Mouse (Mus musculus): ENCODE results near the gene Dclk2. TPM values are rescaled to one million over a fixed set of nuclear protein-coding genes. Genes with fewer than 3 reads are reported as not detected.

The Dclk2 gene
- polyA plus RNA-seq, 1 experiment from 2014 or later: 22.7 TPM

DNA sequence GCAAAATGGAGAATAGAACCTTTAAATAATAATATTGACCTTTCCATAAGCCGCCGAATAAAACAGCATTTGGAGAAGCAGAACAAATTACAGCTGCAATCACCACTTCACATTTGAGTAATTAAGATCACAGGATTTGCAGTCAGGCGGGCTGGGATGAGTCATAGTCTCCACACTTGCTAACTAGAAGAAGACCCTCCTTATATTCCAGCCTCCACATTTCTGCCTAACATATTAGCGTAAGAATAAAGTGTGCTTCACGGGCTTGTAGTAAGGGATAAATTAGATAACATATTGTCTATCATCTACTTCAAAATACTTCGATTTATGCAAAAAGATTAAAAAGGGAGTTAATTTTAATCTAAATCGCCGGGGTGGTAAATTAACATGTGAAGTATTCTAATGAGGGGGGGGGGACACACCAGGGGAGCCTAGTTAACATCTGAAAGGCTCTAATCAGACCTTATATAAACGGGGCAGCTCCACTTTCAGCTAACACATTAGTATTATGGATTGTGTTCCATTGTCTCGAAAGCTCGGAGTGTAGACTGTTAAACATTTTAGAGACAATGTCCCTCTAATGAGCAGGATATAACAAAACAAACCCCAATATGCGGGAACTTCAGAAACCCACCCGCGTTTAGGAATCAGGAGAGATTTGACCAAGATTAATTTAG is 87.9 kb downstream of the Dclk2 start:
- WGBS: 26% methylated on average over 14 of the region's 14 CpGs
- H3K27ac ChIP-seq: no peak overlapping the region
- no peak for DNase-seq (ENCODE audit: extremely low spot score, low spot score)
- peaks cover 10% of the 10 kb centered on the region for H3K36me3 ChIP-seq (replicated peaks)
- H3K9me3 ChIP-seq: no peaks in the 10 kb centered on the region
- peaks cover 29% of the 10 kb centered on the region for H3K27me3 ChIP-seq (ENCODE audit: poor library complexity, severe bottlenecking)
- H3K4me3 ChIP-seq: no peak overlapping the region
- H3K4me1 ChIP-seq: peaks cover 39% of the 10 kb centered on the region

DNA sequence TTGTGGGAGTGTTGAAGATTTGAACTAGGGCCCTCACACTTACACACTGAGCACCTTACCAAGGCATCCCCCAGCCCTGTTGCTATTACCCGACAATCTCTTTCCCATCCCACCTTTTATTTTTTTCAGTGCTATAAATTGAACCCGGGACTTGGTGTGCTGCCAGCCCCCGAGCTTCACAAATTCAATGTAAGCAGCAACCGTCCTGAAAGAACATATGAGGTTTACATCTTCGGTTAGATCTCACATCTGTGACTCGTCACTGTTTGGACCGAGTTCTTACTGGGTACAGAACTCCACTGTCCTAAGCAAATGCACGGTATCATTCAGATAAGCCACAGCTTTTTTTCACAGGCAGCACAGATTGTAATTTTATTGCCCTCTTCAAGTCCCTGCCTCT is 88.5 kb downstream of the Dclk2 start:
- Histone ChIP-seq H3K27ac (no peak overlapping the region; the same call in 1 of the 2 replicates), H3K4me1 (peaks cover 33% of the 10 kb centered on the region), H3K9me3 (no peaks in the 10 kb centered on the region), H3K36me3 (replicated peaks) (peaks cover 10% of the 10 kb centered on the region), H3K4me3 (no peak overlapping the region), H3K27me3 (ENCODE audit: poor library complexity, severe bottlenecking) (peaks cover 29% of the 10 kb centered on the region)
- no peak for DNase-seq (ENCODE audit: extremely low spot score, low spot score)
- WGBS: 81% methylated on average over 8 of the region's 8 CpGs

DNA sequence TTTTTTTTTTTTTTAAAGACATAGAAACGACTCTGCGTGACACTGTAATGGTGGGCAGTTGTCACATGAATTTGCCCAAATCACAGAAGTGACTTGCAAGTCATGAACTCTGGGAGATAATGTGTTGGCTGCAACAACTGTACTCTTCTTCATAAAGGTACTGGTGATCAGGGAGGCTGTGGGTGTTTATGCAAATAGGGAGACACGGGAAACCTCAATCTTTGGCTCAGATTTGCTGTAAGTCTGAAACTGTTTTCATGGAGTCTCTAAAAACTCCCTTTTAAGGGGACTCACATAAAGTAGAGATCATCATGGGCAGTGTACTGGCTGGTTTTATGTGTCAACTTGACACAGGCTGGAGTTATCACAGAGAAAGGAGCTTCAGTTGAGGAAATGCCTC is 93.1 kb downstream of the Dclk2 start:
- peaks cover 7% of the 10 kb centered on the region for H3K4me1 ChIP-seq
- no peak overlapping the region for H3K27ac ChIP-seq
- no peaks in the 10 kb centered on the region for H3K9me3 ChIP-seq
- peaks cover 16% of the 10 kb centered on the region for H3K36me3 ChIP-seq (replicated peaks)
- DNase-seq (ENCODE audit: extremely low spot score, low spot score): no peak
- 88% methylated on average over 3 of the region's 3 CpGs for WGBS
- H3K4me3 ChIP-seq: no peak overlapping the region
- H3K27me3 ChIP-seq (ENCODE audit: poor library complexity, severe bottlenecking): peaks cover 18% of the 10 kb centered on the region

DNA sequence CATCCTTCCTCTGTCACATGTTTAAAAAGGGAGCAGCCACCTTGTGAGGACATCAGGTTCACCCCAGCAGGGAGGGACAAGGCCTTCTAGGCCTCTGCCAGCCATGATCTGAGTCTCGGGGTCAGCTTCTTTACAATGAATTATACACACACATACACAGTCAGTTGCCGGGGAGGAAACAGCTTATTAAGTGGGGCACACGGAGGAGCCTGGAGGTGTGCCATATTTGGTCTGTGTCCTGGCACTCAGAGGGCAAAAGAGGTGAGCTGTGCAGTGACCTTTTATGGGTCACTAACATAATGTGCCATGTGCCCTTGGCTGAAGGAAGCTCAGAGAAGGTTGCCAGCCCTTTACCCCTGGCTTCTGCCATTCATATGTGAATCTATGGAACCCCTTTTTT is 99.3 kb downstream of the Dclk2 start:
- Histone ChIP-seq H3K27ac (no peak overlapping the region), H3K4me3 (no peak overlapping the region), H3K9me3 (no peaks in the 10 kb centered on the region), H3K27me3 (ENCODE audit: poor library complexity, severe bottlenecking) (no peaks in the 10 kb centered on the region), H3K4me1 (peaks cover 33% of the 10 kb centered on the region), H3K36me3 (replicated peaks) (peaks cover 14% of the 10 kb centered on the region)
- no peak for DNase-seq (ENCODE audit: extremely low spot score, low spot score)
- WGBS: 81% methylated on average over 3 of the region's 3 CpGs

DNA sequence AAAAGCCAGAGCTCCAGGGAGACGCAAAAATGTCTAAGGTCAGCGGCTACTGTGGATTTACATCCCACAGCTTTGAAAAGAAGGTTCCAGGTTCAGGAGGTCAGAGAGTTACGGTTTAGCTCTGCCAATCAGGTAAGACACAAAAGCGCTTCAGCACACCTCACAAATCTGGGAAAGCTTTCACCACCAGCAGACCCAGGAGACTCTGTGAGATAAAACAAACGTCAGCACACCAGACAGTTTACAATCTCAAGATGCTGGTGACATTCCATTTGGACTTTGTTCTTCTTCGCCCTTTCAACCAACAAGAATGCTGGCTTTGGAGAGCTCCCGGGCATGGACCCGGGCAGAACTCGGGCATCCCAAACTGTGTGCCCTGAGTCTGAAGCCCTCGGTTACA is 100.3 kb downstream of the Dclk2 start:
- Histone ChIP-seq H3K27me3 (ENCODE audit: poor library complexity, severe bottlenecking) (no peaks in the 10 kb centered on the region), H3K4me1 (peaks cover 33% of the 10 kb centered on the region), H3K36me3 (replicated peaks) (peaks cover 17% of the 10 kb centered on the region), H3K4me3 (no peak overlapping the region), H3K9me3 (no peaks in the 10 kb centered on the region), H3K27ac (no peak overlapping the region; the same call in 1 of the 2 replicates)
- no peak for DNase-seq (ENCODE audit: extremely low spot score, low spot score)
- 87% methylated on average over 10 of the region's 10 CpGs for WGBS

DNA sequence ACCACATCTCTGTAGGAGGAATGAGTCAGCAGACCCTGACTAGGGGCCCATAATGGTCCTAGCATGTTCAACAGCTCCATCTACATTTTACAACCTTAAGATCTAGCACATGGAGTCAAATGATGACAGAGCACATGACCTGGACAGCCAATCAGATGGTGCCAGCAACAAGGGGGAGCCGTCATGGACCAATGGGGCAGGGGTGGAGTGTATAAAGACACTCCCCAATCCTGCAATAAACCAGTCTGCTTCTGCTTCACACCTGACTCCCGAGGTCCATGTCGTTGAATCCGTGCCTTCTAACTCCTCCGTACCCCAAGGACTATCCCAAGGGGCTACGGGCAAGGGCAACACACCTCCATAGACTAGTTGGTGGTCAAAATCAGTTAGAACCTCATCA is 101.3 kb downstream of the Dclk2 start:
- WGBS: 96% methylated on average over 6 of the region's 6 CpGs
- Histone ChIP-seq H3K4me3 (no peak overlapping the region), H3K36me3 (replicated peaks) (peaks cover 23% of the 10 kb centered on the region), H3K27ac (no peak overlapping the region), H3K9me3 (no peaks in the 10 kb centered on the region), H3K27me3 (ENCODE audit: poor library complexity, severe bottlenecking) (no peaks in the 10 kb centered on the region), H3K4me1 (peaks cover 33% of the 10 kb centered on the region)
- DNase-seq (ENCODE audit: extremely low spot score, low spot score): no peak

DNA sequence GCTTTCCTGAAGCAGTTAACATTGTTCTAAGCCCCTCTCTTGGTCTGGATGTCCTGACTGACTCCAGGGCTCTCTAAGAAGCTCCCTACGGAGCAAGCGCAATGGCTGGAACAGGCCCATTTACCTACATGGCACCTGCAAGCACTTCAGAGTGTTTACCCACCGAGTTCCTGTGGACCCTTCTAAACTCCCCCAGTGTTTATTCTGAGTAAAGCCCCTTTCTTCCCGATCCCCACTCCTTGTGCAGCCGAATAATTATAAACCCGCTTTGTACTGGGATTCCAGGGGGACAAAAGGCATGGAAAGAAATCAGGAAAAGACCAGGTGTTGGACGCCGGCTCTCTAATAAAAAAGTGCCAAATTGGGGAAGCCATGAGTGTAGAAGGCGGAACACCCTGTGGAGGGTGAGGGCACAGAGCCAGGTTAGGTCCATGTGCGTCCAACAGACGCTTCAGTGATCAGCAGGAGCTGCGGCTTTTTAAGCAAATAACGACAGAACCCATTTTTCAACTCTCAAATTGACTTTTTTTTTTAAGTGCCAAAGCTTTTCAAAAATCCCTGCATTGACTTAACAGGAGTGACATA is 102.6 kb downstream of the Dclk2 start:
- Histone ChIP-seq H3K27ac (no peak overlapping the region), H3K4me1 (peaks cover 33% of the 10 kb centered on the region), H3K27me3 (ENCODE audit: poor library complexity, severe bottlenecking) (no peaks in the 10 kb centered on the region), H3K4me3 (no peak overlapping the region), H3K9me3 (no peaks in the 10 kb centered on the region), H3K36me3 (replicated peaks) (peaks cover 20% of the 10 kb centered on the region)
- WGBS: 70% methylated on average over 13 of the region's 13 CpGs
- DNase-seq (ENCODE audit: extremely low spot score, low spot score): no peak

DNA sequence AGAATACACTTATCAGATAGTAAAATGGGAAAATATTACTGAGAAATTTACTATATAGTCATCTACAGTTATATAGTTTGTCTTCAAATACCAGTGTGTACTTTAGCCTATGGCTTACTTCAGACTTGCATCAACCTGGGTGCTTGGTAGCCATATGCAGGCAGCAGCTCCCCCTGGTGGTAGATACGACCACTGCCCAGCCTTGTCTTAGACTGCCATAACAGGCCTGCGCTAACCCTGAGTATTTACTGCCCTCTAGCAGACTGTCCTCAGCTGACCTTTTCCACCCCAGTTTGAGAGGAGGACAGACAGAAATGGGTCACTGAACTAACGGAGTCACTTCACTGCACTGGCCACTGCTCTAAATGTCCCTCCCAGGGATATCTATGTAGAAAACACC is 108.0 kb downstream of the Dclk2 start:
- Histone ChIP-seq H3K27me3 (ENCODE audit: poor library complexity, severe bottlenecking) (no peaks in the 10 kb centered on the region), H3K36me3 (replicated peaks) (peaks cover 18% of the 10 kb centered on the region), H3K9me3 (no peaks in the 10 kb centered on the region), H3K27ac (no peak overlapping the region), H3K4me1 (peaks cover 5% of the 10 kb centered on the region), H3K4me3 (no peak overlapping the region)
- DNase-seq (ENCODE audit: extremely low spot score, low spot score): peak; percentile 71
- WGBS: 23% methylated on average over 3 of the region's 3 CpGs

DNA sequence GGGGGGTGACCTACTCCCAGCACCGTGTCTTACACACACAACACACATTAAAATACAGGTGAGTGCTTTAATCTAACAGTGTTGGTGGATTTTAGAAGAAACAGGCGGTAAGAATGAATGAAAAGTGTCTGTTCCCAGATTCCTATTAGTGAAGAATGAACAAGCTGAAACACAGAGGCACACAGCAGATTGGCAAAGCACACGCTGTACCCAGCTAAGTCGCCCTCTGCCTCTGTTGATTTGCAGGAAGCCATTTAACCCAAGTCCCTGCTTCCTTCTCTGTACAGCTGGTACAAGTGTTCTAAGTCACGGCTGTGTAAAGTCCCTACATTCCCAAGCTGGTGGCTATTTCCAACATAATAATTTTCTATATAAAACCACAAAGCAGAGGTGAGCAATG is 109.7 kb downstream of the Dclk2 start:
- H3K9me3 ChIP-seq: no peaks in the 10 kb centered on the region
- H3K4me3 ChIP-seq: no peak overlapping the region
- no peaks in the 10 kb centered on the region for H3K27me3 ChIP-seq (ENCODE audit: poor library complexity, severe bottlenecking)
- no peak overlapping the region for H3K27ac ChIP-seq
- H3K4me1 ChIP-seq: no peaks in the 10 kb centered on the region; the same call in 1 of the 2 replicates
- 92% methylated on average over 5 of the region's 5 CpGs for WGBS
- H3K36me3 ChIP-seq (replicated peaks): peaks cover 23% of the 10 kb centered on the region
- no peak for DNase-seq (ENCODE audit: extremely low spot score, low spot score)

DNA sequence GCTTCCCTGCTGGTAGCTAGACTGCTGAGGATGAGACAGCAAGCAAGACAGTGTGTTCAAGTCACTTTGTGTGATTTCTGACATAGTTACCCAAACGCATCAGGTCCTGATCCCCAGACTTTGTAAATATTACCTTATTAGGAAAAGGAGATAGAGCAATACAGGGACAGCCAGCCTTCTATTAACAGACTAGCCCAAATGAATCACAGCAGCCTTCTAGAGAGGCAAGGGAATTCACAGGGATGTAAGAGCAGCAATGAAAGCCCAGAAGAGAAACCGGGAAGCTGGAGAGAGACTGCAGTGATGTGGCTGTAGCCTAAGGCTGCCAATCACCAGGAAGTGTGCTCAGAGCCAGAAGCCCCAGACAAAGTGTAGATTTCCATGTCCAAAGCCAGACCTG is 111.0 kb downstream of the Dclk2 start:
- H3K36me3 ChIP-seq (replicated peaks): peaks cover 27% of the 10 kb centered on the region
- H3K27me3 ChIP-seq (ENCODE audit: poor library complexity, severe bottlenecking): no peaks in the 10 kb centered on the region
- H3K9me3 ChIP-seq: no peaks in the 10 kb centered on the region
- no peak overlapping the region for H3K4me3 ChIP-seq
- WGBS: 76% methylated on average over 2 of the region's 2 CpGs
- no peak for DNase-seq (ENCODE audit: extremely low spot score, low spot score)
- H3K4me1 ChIP-seq: no peaks in the 10 kb centered on the region; the same call in 1 of the 2 replicates
- no peak overlapping the region for H3K27ac ChIP-seq

DNA sequence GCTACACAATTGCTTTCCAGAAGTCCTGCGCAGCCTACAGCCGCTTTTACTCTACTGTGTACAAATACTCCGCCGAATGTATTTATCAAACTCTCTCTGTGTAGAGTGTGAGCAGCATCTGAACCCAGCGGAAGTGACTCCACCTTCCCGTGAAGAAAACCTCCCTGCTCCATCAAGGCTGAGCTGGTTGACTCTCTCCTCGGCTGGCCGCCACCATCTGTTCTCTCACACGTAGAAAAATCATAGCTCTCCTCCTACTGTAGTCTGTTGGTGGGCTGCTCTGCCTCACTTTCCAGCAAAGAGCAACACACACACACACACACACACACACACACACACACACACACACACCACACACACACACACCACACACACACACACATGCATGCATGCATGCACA is 111.5 kb downstream of the Dclk2 start:
- Histone ChIP-seq H3K4me1 (no peaks in the 10 kb centered on the region; the same call in 1 of the 2 replicates), H3K9me3 (no peaks in the 10 kb centered on the region), H3K27ac (no peak overlapping the region), H3K27me3 (ENCODE audit: poor library complexity, severe bottlenecking) (no peaks in the 10 kb centered on the region), H3K4me3 (no peak overlapping the region), H3K36me3 (replicated peaks) (peaks cover 27% of the 10 kb centered on the region)
- no peak for DNase-seq (ENCODE audit: extremely low spot score, low spot score)
- WGBS: 92% methylated on average over 9 of the region's 9 CpGs

DNA sequence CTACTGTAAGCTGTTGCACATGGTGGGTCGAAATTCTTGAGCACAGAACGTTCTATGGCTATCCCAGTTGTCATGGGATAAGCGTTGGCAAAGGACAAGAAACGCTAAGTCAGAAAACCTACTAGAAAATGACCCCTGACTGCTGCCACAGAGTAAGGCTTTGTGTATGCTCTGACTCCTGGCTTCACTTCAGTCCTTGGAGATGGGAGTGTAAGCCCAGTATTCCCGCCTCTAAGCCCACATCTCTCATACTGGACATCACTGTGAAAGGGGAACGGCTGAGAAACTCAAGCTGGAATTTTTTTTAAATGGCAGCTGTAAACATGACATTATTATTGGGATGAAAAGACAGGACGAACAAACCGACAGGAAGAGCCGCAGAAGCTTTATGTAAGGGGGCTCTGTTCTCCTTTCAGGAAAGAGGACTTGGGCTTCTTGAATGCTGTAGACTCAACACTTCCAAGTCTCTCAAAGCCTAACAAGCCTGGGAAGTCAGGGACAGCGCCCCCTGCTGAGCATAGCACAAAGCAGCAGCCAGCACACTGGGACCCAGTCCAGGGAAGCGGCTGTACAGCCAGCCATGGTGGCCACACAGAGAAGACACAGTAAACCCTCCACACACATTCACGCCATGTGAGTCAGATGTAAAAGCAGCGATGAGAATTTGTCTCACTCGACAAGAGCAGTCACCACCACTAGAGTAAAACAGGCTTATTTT is 112.7 kb downstream of the Dclk2 start:
- Histone ChIP-seq H3K4me1 (peaks cover 7% of the 10 kb centered on the region), H3K36me3 (replicated peaks) (peaks cover 32% of the 10 kb centered on the region), H3K9me3 (no peaks in the 10 kb centered on the region), H3K27ac (no peak overlapping the region), H3K4me3 (no peak overlapping the region), H3K27me3 (ENCODE audit: poor library complexity, severe bottlenecking) (no peaks in the 10 kb centered on the region)
- 84% methylated on average over 14 of the region's 14 CpGs for WGBS
- no peak for DNase-seq (ENCODE audit: extremely low spot score, low spot score)

DNA sequence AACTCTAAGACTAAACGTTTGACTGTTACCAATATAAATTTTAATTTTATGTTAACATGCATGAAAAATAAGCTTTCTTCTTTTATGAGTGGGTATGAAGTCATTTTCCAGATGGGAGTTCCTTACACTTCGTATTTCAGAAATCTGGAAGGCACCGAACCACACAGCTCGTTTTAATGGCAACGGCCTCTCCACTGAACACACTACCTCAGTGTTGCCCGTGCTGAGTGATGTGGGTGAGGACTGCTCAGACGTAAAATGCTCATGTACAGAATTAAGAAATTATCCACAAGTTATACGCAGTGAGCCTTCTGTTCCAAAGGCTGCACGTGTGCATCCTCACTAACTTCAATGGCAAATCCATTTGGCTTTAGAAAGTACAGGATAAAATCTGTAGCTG is 113.8 kb downstream of the Dclk2 start:
- WGBS: 94% methylated on average over 9 of the region's 9 CpGs
- Histone ChIP-seq H3K4me3 (no peak overlapping the region), H3K9me3 (no peaks in the 10 kb centered on the region), H3K4me1 (peaks cover 8% of the 10 kb centered on the region), H3K27ac (no peak overlapping the region), H3K36me3 (replicated peaks) (peaks cover 34% of the 10 kb centered on the region), H3K27me3 (ENCODE audit: poor library complexity, severe bottlenecking) (no peaks in the 10 kb centered on the region)
- DNase-seq (ENCODE audit: extremely low spot score, low spot score): no peak

All from forebrain, embryonic 10.5 days (tissue).